Mouse (Mus musculus): Measurements from ENCODE around the gene Dlgap1. TPM values are rescaled to one million over a fixed set of nuclear protein-coding genes. Genes with fewer than 3 reads are reported as not detected.
A peak's percentile ranks its signal among the peaks of the same experiment; 100 is the strongest.
"Not testable (repeated sequence)": the region's sequence is repeated elsewhere in the genome, so short reads cannot be mapped to it uniquely, and the experiment has no call there.

Dlgap1 gene
- total RNA-seq, 2 experiments from 2014 or later: 512 to 527 TPM

- DNase-seq (ENCODE audit: low spot score in 2 of 2): no peak
These were observed 865.6 kb downstream of the Dlgap1 start for GRCm38 (mm10) chr17:70834430-70834965.

GRCm38 (mm10) chr17:70835071-70835790 is 866.4 kb downstream of the Dlgap1 start:
- DNase-seq (ENCODE audit: low spot score in 2 of 2): no peak

GRCm38 (mm10) chr17:70836820-70837219 is 867.9 kb downstream of the Dlgap1 start:
- DNase-seq (ENCODE audit: low spot score in 2 of 2): no peak

GRCm38 (mm10) chr17:70837474-70837873 is 868.6 kb downstream of the Dlgap1 start:
- DNase-seq (ENCODE audit: low spot score in 2 of 2): not testable (repeated sequence)

- DNase-seq (ENCODE audit: low spot score in 2 of 2): no peak
These were observed 869.2 kb downstream of the Dlgap1 start for GRCm38 (mm10) chr17:70838031-70838430.

- DNase-seq (ENCODE audit: low spot score in 2 of 2): no peak
These were observed 869.7 kb downstream of the Dlgap1 start for GRCm38 (mm10) chr17:70838533-70838932.

- DNase-seq (ENCODE audit: low spot score in 2 of 2): no peak
These were observed 874.4 kb downstream of the Dlgap1 start for GRCm38 (mm10) chr17:70843252-70843651.

GRCm38 (mm10) chr17:70844971-70845370 is 876.1 kb downstream of the Dlgap1 start:
- DNase-seq (ENCODE audit: low spot score in 2 of 2): no peak

- DNase-seq (ENCODE audit: low spot score in 2 of 2): no peak
These were observed 876.7 kb downstream of the Dlgap1 start for GRCm38 (mm10) chr17:70845543-70845942.

- no peak for DNase-seq (ENCODE audit: low spot score in 2 of 2)
These were observed 877.3 kb downstream of the Dlgap1 start for GRCm38 (mm10) chr17:70846111-70846644.

- DNase-seq (ENCODE audit: low spot score in 2 of 2): peak in 1 of 2 experiments; percentile 13
These were observed 878.2 kb downstream of the Dlgap1 start for GRCm38 (mm10) chr17:70847086-70847485.

GRCm38 (mm10) chr17:70847751-70848510 is 879.1 kb downstream of the Dlgap1 start:
- DNase-seq (ENCODE audit: low spot score in 2 of 2): no peak

GRCm38 (mm10) chr17:70848511-70849398 is 879.9 kb downstream of the Dlgap1 start:
- no peak for DNase-seq (ENCODE audit: low spot score in 2 of 2)

- DNase-seq (ENCODE audit: low spot score in 2 of 2): peak in 1 of 2 experiments; percentile 52
These were observed 880.7 kb downstream of the Dlgap1 start for GRCm38 (mm10) chr17:70849399-70850232.

- DNase-seq (ENCODE audit: low spot score in 2 of 2): peak in 1 of 2 experiments; percentile 21
These were observed 881.5 kb downstream of the Dlgap1 start for GRCm38 (mm10) chr17:70850233-70850995.

GRCm38 (mm10) chr17:70850996-70851991 is 882.4 kb downstream of the Dlgap1 start:
- peak in 1 of 2 experiments; percentile 22 for DNase-seq (ENCODE audit: low spot score in 2 of 2)

- DNase-seq (ENCODE audit: low spot score in 2 of 2): peak in 1 of 2 experiments; percentile 7
These were observed 883.3 kb downstream of the Dlgap1 start for GRCm38 (mm10) chr17:70852011-70852685.
